Mouse (Mus musculus) hematopoietic multipotent progenitor cell, adult 10-12 weeks (in vitro differentiated cells): ENCODE results near the gene Mfng. TPM values are rescaled to one million over a fixed set of nuclear protein-coding genes. Genes with fewer than 3 reads are reported as not detected.

Source experiments
- polyA plus RNA-seq: library from polyadenylated mRNA; stranded (reverse); fragments of >175 nt; gene quantifications from 2 replicates; pipeline ENCODE4 v1.2.3, GENCODE M21; 2012; ENCODE audit warnings: low replicate concordance

Gene Mfng
- polyA plus RNA-seq, result 95.0 and 108 TPM in 2 replicates

GRCm38 (mm10) chr15:78773290-78773729, at the start of gene Mfng:
Gene Mfng, minus strand, starts transcription at chr15:78773475.

DNA sequence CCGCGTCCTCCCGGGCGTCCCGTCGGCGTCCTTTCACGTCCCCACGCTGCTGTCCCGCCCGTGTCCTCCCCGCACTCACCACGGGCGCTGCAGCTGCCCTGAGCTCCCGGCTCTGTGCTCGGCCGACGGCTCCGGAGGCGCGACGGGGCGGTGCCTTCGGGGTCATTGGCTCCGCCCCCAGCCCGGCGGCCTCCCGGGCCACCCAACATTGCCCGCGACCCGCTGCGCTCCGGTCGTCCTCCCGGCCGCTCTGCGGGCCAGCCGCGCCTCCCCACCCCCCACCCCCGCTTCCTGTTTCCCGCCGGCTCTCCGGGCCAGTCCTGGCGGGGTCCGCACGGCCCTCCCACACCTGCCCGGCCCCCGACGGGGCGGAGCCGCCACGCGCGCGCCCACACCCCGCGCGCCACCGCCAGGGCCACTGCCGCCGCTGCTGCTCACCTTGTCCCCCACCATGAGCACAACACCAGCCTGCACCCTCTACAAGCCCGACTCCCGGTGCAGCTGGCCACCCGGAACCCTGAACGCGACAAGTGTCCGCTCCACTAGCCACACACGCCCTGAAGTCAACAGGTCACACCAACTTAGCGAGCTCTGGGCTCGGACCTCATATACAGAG, 29.6 kb upstream of the Mfng start, which contains the start of gene Card10:
Card10 (minus strand) TSS at position 267 of the 616 bp plus-strand sequence.

DNA sequence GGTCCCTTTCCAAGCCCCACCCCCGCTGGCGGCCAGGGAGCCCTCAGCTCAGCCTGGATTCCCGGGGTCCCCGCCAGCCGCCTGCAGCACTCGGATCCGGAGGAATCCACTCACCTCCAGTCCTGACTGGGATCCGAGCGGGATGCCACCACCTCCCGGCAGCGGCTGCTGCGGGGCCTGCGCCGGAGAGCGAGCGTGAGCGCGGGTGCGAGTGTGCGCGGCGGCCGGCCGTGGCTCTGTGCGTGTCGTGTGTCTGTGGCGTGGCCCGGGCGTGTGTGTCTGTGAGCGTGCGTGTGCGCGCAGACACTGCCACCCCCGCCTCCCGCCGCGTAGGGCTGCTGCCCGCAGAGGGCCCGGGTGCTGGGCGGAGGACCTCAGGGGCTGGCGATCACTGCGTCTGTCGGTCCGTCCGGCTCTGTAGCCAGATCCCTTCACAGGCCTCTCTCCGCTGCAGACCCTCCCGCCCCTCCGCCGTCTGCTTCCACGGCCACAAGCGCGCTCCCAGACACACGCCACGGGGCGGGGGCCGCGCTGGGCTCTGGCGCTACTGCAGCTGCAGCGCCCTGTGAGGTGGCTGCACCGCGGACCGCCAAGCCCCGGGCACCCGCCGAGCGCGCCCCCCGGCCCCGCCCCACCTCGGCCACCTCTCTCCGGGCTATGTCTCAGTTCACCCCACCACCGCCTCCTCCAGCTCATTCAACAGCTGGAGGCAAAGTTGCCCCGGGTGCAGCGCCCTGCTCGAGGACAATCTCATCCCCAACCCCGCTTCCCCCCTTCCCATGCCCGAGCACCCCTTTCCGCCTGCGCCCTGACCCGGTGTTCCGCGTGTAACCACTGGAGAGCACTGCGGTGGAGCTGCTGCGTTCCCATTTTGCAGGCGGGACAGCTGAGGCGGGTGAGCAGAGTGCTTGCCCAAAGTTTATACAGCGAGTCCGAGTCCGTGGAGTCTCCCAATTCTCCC, 54.7 kb downstream of the Mfng start, which contains the start of gene Elfn2:
Elfn2 (minus strand) TSS at position 482 of the 961 bp plus-strand sequence.

Other genes starting within 250 kb of the Mfng start
- gene C1qtnf6, start 242.1 kb downstream of the Mfng start, polyA plus RNA-seq, result 1.7 and 1.8 TPM in 2 replicates
- gene Sstr3, start 228.8 kb downstream of the Mfng start, polyA plus RNA-seq, result not detected in 2 replicates
- gene Rac2, start 200.7 kb downstream of the Mfng start, polyA plus RNA-seq, result 266 and 1,162 TPM in 2 replicates
- 100 and 114 TPM in 2 replicates for gene Cyth4, start 176.4 kb downstream of the Mfng start, polyA plus RNA-seq
- gene Elfn2, start 54.7 kb downstream of the Mfng start, polyA plus RNA-seq, result 0.01 TPM in 1 of 2 replicates, not detected in the other
- gene Card10, start 29.6 kb upstream of the Mfng start, polyA plus RNA-seq, result 2.7 and 19.9 TPM in 2 replicates
- 0.22 and 2.4 TPM in 2 replicates for gene Cdc42ep1, start 69.1 kb upstream of the Mfng start, polyA plus RNA-seq
- not detected in 2 replicates for gene Lgals2, start 82.1 kb upstream of the Mfng start, polyA plus RNA-seq
- 142 and 325 TPM in 2 replicates for gene Gga1, start 103.7 kb upstream of the Mfng start, polyA plus RNA-seq
- 3.0 and 4.4 TPM in 2 replicates for gene Gm49510, start 126.2 kb upstream of the Mfng start, polyA plus RNA-seq
- 582 and 2,232 TPM in 2 replicates for gene Sh3bp1, start 126.3 kb upstream of the Mfng start, polyA plus RNA-seq
- 12.5 and 16.3 TPM in 2 replicates for gene Pdxp, start 140.4 kb upstream of the Mfng start, polyA plus RNA-seq
- gene Lgals1, start 153.2 kb upstream of the Mfng start, polyA plus RNA-seq, result 53.3 and 226 TPM in 2 replicates
- 13.2 and 25.0 TPM in 2 replicates for gene Nol12, start 161.5 kb upstream of the Mfng start, polyA plus RNA-seq
- 97.8 and 205 TPM in 2 replicates for gene Triobp, start 174.2 kb upstream of the Mfng start, polyA plus RNA-seq